Comparison of ENCODE assay signal across 9 mouse cellular contexts in the genomic region with DNA sequence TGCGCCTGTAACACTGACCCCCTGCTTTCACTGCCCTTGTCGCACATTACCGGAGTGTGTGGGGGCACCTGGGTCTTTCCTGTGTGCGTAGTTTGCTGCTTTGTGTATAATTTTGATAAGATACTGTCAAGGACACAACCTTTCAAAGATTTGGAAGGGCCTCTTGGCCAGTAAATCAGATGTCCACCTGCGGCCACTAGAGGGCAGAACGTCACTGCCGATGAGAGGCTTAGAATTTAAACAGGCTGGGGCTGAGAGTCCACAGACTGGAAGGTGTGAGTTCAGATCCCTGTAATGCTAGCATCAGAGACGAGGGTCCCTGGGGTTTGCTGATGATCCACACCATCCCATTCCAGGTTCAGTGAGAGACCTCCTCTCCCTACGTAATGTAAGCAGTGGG. TPM values are rescaled to one million over a fixed set of nuclear protein-coding genes. Genes with fewer than 3 reads are reported as not detected.
DNase-seq lines count a peak whose midpoint lies in the region; ATAC-seq and TF ChIP-seq lines count a peak whose summit lies in the region.
"Had no signal": no experiment of that assay in that cellular context is flagged by ENCODE, and none has a peak within 500 bp of the region (broad histone marks: within the 10 kb centered on the region; RNA-seq: fewer than 3 reads in every experiment).

No protein-coding gene starts in this region.

- H3K27me3 ChIP-seq in liver, embryonic 14.5 days (ENCODE audit: control insufficient read depth, insufficient read depth, low read length): no peaks in the 10 kb centered on the region
- no peaks in the 10 kb centered on the region for H3K27me3 ChIP-seq in thymus, adult 2 months (ENCODE audit: control insufficient read depth, insufficient read depth, low read length)
- H3K27me3 ChIP-seq: limb, embryonic 12.5 days had no signal

- H3K27ac ChIP-seq in liver, embryonic 14.5 days: no peak overlapping the region
- H3K27ac ChIP-seq in thymus, adult 2 months (ENCODE audit: control insufficient read depth, insufficient read depth, low read length): no peak overlapping the region
- H3K27ac ChIP-seq: limb, embryonic 12.5 days had no signal

- 20% methylated on average over 9 of the region's 9 CpGs for WGBS in liver, embryonic 14.5 days (ENCODE audit: insufficient replicate concordance)
- WGBS in thymus, adult 2 months: 51% methylated on average over 9 of the region's 9 CpGs

- no peak overlapping the region for H3K4me3 ChIP-seq in liver, embryonic 14.5 days (ENCODE audit: insufficient read depth in 1 of 2, low read depth in 2 of 2, low read length in 2 of 2)
- H3K4me3 ChIP-seq in thymus, adult 2 months (ENCODE audit: control insufficient read depth, insufficient read depth, low read length): no peak overlapping the region
- H3K4me3 ChIP-seq: limb, embryonic 12.5 days had no signal

- TF ChIP-seq CTCF in liver, embryonic 14.5 days (IDR thresholded peaks at IDR 0.05; ENCODE audit: low read depth): peak; percentile 94
- TF ChIP-seq CTCF in thymus, adult 2 months (IDR thresholded peaks at IDR 0.05; ENCODE audit: borderline replicate concordance, control insufficient read depth, extremely low read depth, insufficient read depth, low read length, poor library complexity): peak; percentile 53; the same call in 1 of the 2 replicates

- no peak for TF ChIP-seq POLR2A in thymus, adult 2 months (IDR thresholded peaks at IDR 0.05; ENCODE audit: control insufficient read depth, extremely low read depth, insufficient read depth, low read length, poor library complexity)

- peaks cover 3 to 12% of the 10 kb centered on the region in 2 experiments; a peak in 3 of 4 replicates for H3K4me1 ChIP-seq in liver, embryonic 14.5 days (replicated peaks; ENCODE audit: control insufficient read depth in 2 of 2, insufficient read depth in 2 of 2, low read length in 1 of 2)
- H3K4me1 ChIP-seq in thymus, adult 2 months (replicated peaks; ENCODE audit: control insufficient read depth, insufficient read depth, low read length): peaks cover 25% of the 10 kb centered on the region

- no peak overlapping the region for H3K9ac ChIP-seq in liver, embryonic 14.5 days (replicated peaks)
- H3K9ac ChIP-seq: limb, embryonic 12.5 days had no signal

- H3K36me3 ChIP-seq in liver, embryonic 14.5 days (replicated peaks; ENCODE audit: control insufficient read depth, insufficient read depth, low read depth): peaks cover 7% of the 10 kb centered on the region; the same call in 1 of the 2 replicates
- H3K36me3 ChIP-seq in thymus, adult 2 months (ENCODE audit: control insufficient read depth, insufficient read depth, low read length): peaks cover 15% of the 10 kb centered on the region

- no peak overlapping the region for H3K4me2 ChIP-seq in liver, embryonic 14.5 days (ENCODE audit: low read depth)
- H3K4me2 ChIP-seq: limb, embryonic 12.5 days had no signal

- intact Hi-C loops in heart, postnatal 36 days (cut with DNase I): loop anchor here (5.0 kb wide), 1 partner anchor 219 kb away; no protein-coding TSS in a partner anchor

- TF ChIP-seq EP300 in liver, embryonic 14.5 days (IDR thresholded peaks at IDR 0.05; ENCODE audit: low read depth): no peak

- no peaks in the 10 kb centered on the region for H3K9me3 ChIP-seq in liver, embryonic 14.5 days (ENCODE audit: control insufficient read depth, low read length)
- H3K9me3 ChIP-seq: limb, embryonic 12.5 days had no signal

- peak; percentile 63 to 81 for DNase-seq in kidney, adult 8-10 months
- DNase-seq in kidney, adult 11 months: no peak
- DNase-seq in adrenal gland, adult 2 months: peak; percentile 85
- DNase-seq in embryo, embryonic 11.5 days (ENCODE audit: low read depth, low spot score): peak; percentile 66
- DNase-seq in heart, postnatal 36 days: peak; percentile 79 to 86
- DNase-seq in liver, embryonic 14.5 days (ENCODE audit: low read depth in 3 of 3, low spot score in 3 of 3): peak in 1 of 3 experiments; percentile 56
- peak; percentile 69 to 79 for DNase-seq in natural killer cell, adult 2 months (ENCODE audit: low spot score in 2 of 2)
- peak; percentile 75 for DNase-seq in thymus, adult 2 months

- ATAC-seq in liver, embryonic 14.5 days (ENCODE audit: insufficient read depth): 0 out of 2 replicates have a peak, but pooled peaks have one; percentile 7

RNA-seq across cellular contexts. Expression of a gene that starts 13.5 kb away (rescaled TPM):
- 10 to 100 TPM; 26.5 to 50.3 TPM for total RNA-seq in adrenal gland, adult 2 months (2021)
- 93.3 and 104 TPM in 2 replicates for polyA plus RNA-seq in adrenal gland, adult 2 months (2012; rRNA removed)
- 10 to 100 TPM; 26.4 to 28.1 TPM for total RNA-seq in heart, postnatal 36 days (2021)
- 20.1 and 20.6 TPM in 2 replicates for polyA plus RNA-seq in liver, embryonic 14.5 days (2012; rRNA removed)
- polyA plus RNA-seq in liver, embryonic 14.5 days (2014; fragmentation: Nextera tagmentation; extraction: Ambion mirVana): 19.2 and 21.5 TPM in 2 replicates
- polyA plus RNA-seq in thymus, adult 2 months (2012; rRNA removed): 22.2 and 34.9 TPM in 2 replicates

RNA-seq across cellular contexts. Expression of a gene that starts 16.0 kb away (rescaled TPM):
- total RNA-seq in adrenal gland, adult 2 months (2021): 10 to 100 TPM; 20.9 to 21.9 TPM
- 70.3 and 85.2 TPM in 2 replicates for polyA plus RNA-seq in adrenal gland, adult 2 months (2012; rRNA removed)
- 1 to 10 TPM; 7.7 to 7.9 TPM for total RNA-seq in heart, postnatal 36 days (2021)
- 8.5 and 10.1 TPM in 2 replicates for polyA plus RNA-seq in liver, embryonic 14.5 days (2012; rRNA removed)
- polyA plus RNA-seq in liver, embryonic 14.5 days (2014; fragmentation: Nextera tagmentation; extraction: Ambion mirVana): 6.2 and 7.3 TPM in 2 replicates
- 32.4 and 40.5 TPM in 2 replicates for polyA plus RNA-seq in thymus, adult 2 months (2012; rRNA removed)

RNA-seq across cellular contexts. Expression of a gene that starts 16.3 kb away (rescaled TPM):
- 10 to 100 TPM; 40.2 to 58.1 TPM for total RNA-seq in adrenal gland, adult 2 months (2021)
- 89.9 and 97.9 TPM in 2 replicates for polyA plus RNA-seq in adrenal gland, adult 2 months (2012; rRNA removed)
- 10 to 100 TPM; 30.3 to 32.1 TPM for total RNA-seq in heart, postnatal 36 days (2021)
- 24.5 and 26.4 TPM in 2 replicates for polyA plus RNA-seq in liver, embryonic 14.5 days (2012; rRNA removed)
- polyA plus RNA-seq in liver, embryonic 14.5 days (2014; fragmentation: Nextera tagmentation; extraction: Ambion mirVana): 23.1 and 27.4 TPM in 2 replicates
- polyA plus RNA-seq in thymus, adult 2 months (2012; rRNA removed): 159 and 165 TPM in 2 replicates

RNA-seq across cellular contexts. Expression of a gene that starts 25.1 kb away (rescaled TPM):
- total RNA-seq in adrenal gland, adult 2 months (2021): 100 to 1,000 TPM in 1 of 2 experiments, 10 to 100 TPM in 1; 84.8 to 154 TPM
- polyA plus RNA-seq in adrenal gland, adult 2 months (2012; rRNA removed): 186 and 187 TPM in 2 replicates
- 10 to 100 TPM; 77.1 to 84.5 TPM for total RNA-seq in heart, postnatal 36 days (2021)
- 14.9 and 16.3 TPM in 2 replicates for polyA plus RNA-seq in liver, embryonic 14.5 days (2012; rRNA removed)
- 35.5 and 35.6 TPM in 2 replicates for polyA plus RNA-seq in liver, embryonic 14.5 days (2014; fragmentation: Nextera tagmentation; extraction: Ambion mirVana)
- 30.8 and 38.9 TPM in 2 replicates for polyA plus RNA-seq in thymus, adult 2 months (2012; rRNA removed)

RNA-seq across cellular contexts. Expression of a gene that starts 25.8 kb away (rescaled TPM):
- 10 to 100 TPM; 40.2 to 49.7 TPM for total RNA-seq in adrenal gland, adult 2 months (2021)
- polyA plus RNA-seq in adrenal gland, adult 2 months (2012; rRNA removed): 17.7 and 21.3 TPM in 2 replicates
- total RNA-seq in heart, postnatal 36 days (2021): 10 to 100 TPM; 23.4 to 29.4 TPM
- 1.8 and 2.6 TPM in 2 replicates for polyA plus RNA-seq in liver, embryonic 14.5 days (2012; rRNA removed)
- polyA plus RNA-seq in liver, embryonic 14.5 days (2014; fragmentation: Nextera tagmentation; extraction: Ambion mirVana): 1.9 and 2.2 TPM in 2 replicates
- 32.7 and 43.5 TPM in 2 replicates for polyA plus RNA-seq in thymus, adult 2 months (2012; rRNA removed)
